In the genomic region with DNA sequence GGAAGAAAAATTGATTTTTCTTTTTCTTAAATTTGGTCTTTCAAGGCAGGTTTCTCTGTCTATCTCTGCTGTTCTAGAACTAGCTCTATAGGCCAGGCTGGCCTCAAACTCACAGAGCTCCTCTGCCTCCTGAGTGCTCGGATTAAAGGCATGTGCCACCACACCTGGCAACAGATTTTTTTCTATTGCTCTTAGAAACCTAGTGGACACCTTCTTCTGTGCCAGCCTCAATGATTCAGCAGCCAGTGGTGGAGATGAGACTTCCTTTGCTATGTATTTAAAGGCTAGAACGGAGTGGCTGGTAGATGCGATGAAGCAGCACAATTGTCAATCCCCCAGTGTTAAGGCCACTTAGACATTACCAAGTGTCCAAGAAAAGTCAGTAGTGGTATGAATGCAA, we compare ENCODE assay signal across 19 mouse cellular contexts. TPM values are rescaled to one million over a fixed set of nuclear protein-coding genes. Genes with fewer than 3 reads are reported as not detected.
DNase-seq lines count a peak whose midpoint lies in the region; ATAC-seq and TF ChIP-seq lines count a peak whose summit lies in the region.
"Had no signal": no experiment of that assay in that cellular context is flagged by ENCODE, and none has a peak within 500 bp of the region (broad histone marks: within the 10 kb centered on the region; RNA-seq: fewer than 3 reads in every experiment).

No protein-coding gene starts in this region.

- no peak for TF ChIP-seq CTCF in G1E (IDR thresholded peaks at IDR 0.05; ENCODE audit: low read depth, low read length)
- no peak for TF ChIP-seq CTCF in liver, postnatal 0 days (IDR thresholded peaks at IDR 0.05; ENCODE audit: low read depth)

- no peak for TF ChIP-seq EP300 in liver, postnatal 0 days (IDR thresholded peaks at IDR 0.05; ENCODE audit: low read depth)

- H3K4me1 ChIP-seq in heart, embryonic 11.5 days (ENCODE audit: control insufficient read depth, insufficient read depth, low read length) = peaks cover 28% of the 10 kb centered on the region
- peaks cover 71% of the 10 kb centered on the region for H3K4me1 ChIP-seq in G1E (ENCODE audit: insufficient read depth, low read depth, low read length)
- H3K4me1 ChIP-seq in liver, postnatal 0 days (ENCODE audit: insufficient read depth) = peaks cover 46% of the 10 kb centered on the region
- H3K4me1 ChIP-seq: midbrain, embryonic 15.5 days had no signal

- no peaks in the 10 kb centered on the region for H3K36me3 ChIP-seq in heart, embryonic 11.5 days (ENCODE audit: control insufficient read depth, insufficient read depth, low read length)
- H3K36me3 ChIP-seq in G1E (replicated peaks) = peaks cover 29% of the 10 kb centered on the region
- peaks cover 9% of the 10 kb centered on the region; the same call in 1 of the 2 replicates for H3K36me3 ChIP-seq in liver, postnatal 0 days (replicated peaks; ENCODE audit: insufficient read depth, low read length)
- H3K36me3 ChIP-seq: embryonic facial prominence, embryonic 15.5 days; hindbrain, embryonic 12.5 days; intestine, embryonic 15.5 days; midbrain, embryonic 15.5 days had no signal

- H3K9me3 ChIP-seq in heart, embryonic 11.5 days (replicated peaks; ENCODE audit: control insufficient read depth, low read length) = no peaks in the 10 kb centered on the region
- no peaks in the 10 kb centered on the region for H3K9me3 ChIP-seq in G1E (replicated peaks)
- H3K9me3 ChIP-seq in liver, postnatal 0 days (ENCODE audit: low read length) = no peaks in the 10 kb centered on the region
- H3K9me3 ChIP-seq: embryonic facial prominence, embryonic 15.5 days; hindbrain, embryonic 12.5 days; intestine, embryonic 15.5 days; midbrain, embryonic 15.5 days had no signal

- peak overlapping the region; percentile 2; the same call in 1 of the 2 replicates for H3K9ac ChIP-seq in heart, embryonic 11.5 days (ENCODE audit: low read depth, low read length)
- H3K9ac ChIP-seq in liver, postnatal 0 days (replicated peaks) = peak overlapping the region; percentile 42
- H3K9ac ChIP-seq: embryonic facial prominence, embryonic 15.5 days; hindbrain, embryonic 12.5 days; intestine, embryonic 15.5 days; midbrain, embryonic 15.5 days had no signal

- DNase-seq in heart, adult 9 months (ENCODE audit: low spot score in 2 of 2) = no peak
- DNase-seq in G1E (ENCODE audit: low spot score) = no peak
- DNase-seq in liver, postnatal 0 days = peak; percentile 40
- DNase-seq in kidney, postnatal 25 days = no peak
- DNase-seq in kidney, postnatal 36 days = no peak
- no peak for DNase-seq in thymus, postnatal 14 days
- DNase-seq: cerebellum, adult 8-10 months; heart, adult 11 months; kidney, postnatal 10 days; lung, adult 18-20 months; lung, postnatal 36 days; thymus, postnatal 36 days had no signal

- no peaks in the 10 kb centered on the region for H3K27me3 ChIP-seq in heart, embryonic 11.5 days (ENCODE audit: control insufficient read depth, insufficient read depth, low read length)
- H3K27me3 ChIP-seq in G1E (ENCODE audit: insufficient read depth, low read length) = no peaks in the 10 kb centered on the region
- no peaks in the 10 kb centered on the region for H3K27me3 ChIP-seq in liver, postnatal 0 days (ENCODE audit: insufficient read depth, low read length)
- H3K27me3 ChIP-seq: embryonic facial prominence, embryonic 15.5 days; hindbrain, embryonic 12.5 days; intestine, embryonic 15.5 days; midbrain, embryonic 15.5 days had no signal

- H3K27ac ChIP-seq in heart, embryonic 11.5 days (ENCODE audit: low read depth, low read length) = peak overlapping the region; percentile 60
- H3K27ac ChIP-seq in liver, postnatal 0 days (ENCODE audit: low read depth) = peak overlapping the region; percentile 94
- H3K27ac ChIP-seq: embryonic facial prominence, embryonic 15.5 days; hindbrain, embryonic 12.5 days; intestine, embryonic 15.5 days; midbrain, embryonic 15.5 days had no signal

- ATAC-seq in heart, embryonic 11.5 days (replicated peaks; ENCODE audit: insufficient number of reproducible peaks, low FRiP score, low TSS enrichment) = no peak
- no peak for ATAC-seq in G1E (ENCODE audit: extremely low read depth, insufficient number of reproducible peaks, low FRiP score, poor library complexity, severe bottlenecking)
- peak; percentile 75 for ATAC-seq in erythroid progenitor cell, adult 5-6 weeks (replicated peaks; ENCODE audit: low FRiP score, poor library complexity, severe bottlenecking)
- ATAC-seq in liver, postnatal 0 days = peak; percentile 82
- ATAC-seq: forebrain, embryonic 14.5 days; midbrain, embryonic 15.5 days had no signal

- H3K4me3 ChIP-seq in heart, embryonic 11.5 days (ENCODE audit: low read depth, low read length) = no peak overlapping the region
- H3K4me3 ChIP-seq in G1E (ENCODE audit: low read depth, low read length) = peak overlapping the region; percentile 24; the same call in 1 of the 2 replicates
- 0 out of 2 replicates have a peak overlapping the region, but pooled peaks have one; percentile 9 for H3K4me3 ChIP-seq in liver, postnatal 0 days (ENCODE audit: low read depth, low read length)
- H3K4me3 ChIP-seq: embryonic facial prominence, embryonic 15.5 days; hindbrain, embryonic 12.5 days; intestine, embryonic 15.5 days; midbrain, embryonic 15.5 days had no signal

- peak overlapping the region; percentile 36; the same call in 1 of the 2 replicates for H3K4me2 ChIP-seq in heart, embryonic 11.5 days
- H3K4me2 ChIP-seq in liver, postnatal 0 days (ENCODE audit: low read depth, low read length) = peak overlapping the region; percentile 63
- H3K4me2 ChIP-seq: embryonic facial prominence, embryonic 15.5 days; hindbrain, embryonic 12.5 days; intestine, embryonic 15.5 days; midbrain, embryonic 15.5 days had no signal

- 72% methylated on average over 3 of the region's 3 CpGs for WGBS in heart, embryonic 11.5 days (ENCODE audit: insufficient replicate concordance)
- 46% methylated on average over 3 of the region's 3 CpGs for WGBS in liver, postnatal 0 days (ENCODE audit: insufficient replicate concordance)

RNA-seq across cellular contexts. Expression of gene Dcun1d1, which starts 13.2 kb away (rescaled TPM):
- 76.9 and 86.7 TPM in 2 replicates for polyA plus RNA-seq in heart, embryonic 11.5 days (2014; fragmentation: Nextera tagmentation; extraction: Ambion mirVana)
- 144 and 220 TPM in 2 replicates for total RNA-seq in G1E (2014; fragmentation: Nextera tagmentation)
- total RNA-seq in G1E (2017) = 89.7 and 136 TPM in 2 replicates
- polyA plus RNA-seq in G1E (2012) = 7.9 and 14.8 TPM in 2 replicates
- total RNA-seq in erythroid progenitor cell, adult 5-6 weeks (2015; ENCODE audit: low replicate concordance) = 114 and 132 TPM in 2 replicates
- 152 and 181 TPM in 2 replicates for total RNA-seq in erythroid progenitor cell, adult 5-6 weeks (2017; ENCODE audit: low replicate concordance)
- polyA plus RNA-seq in liver, postnatal 0 days (2015; fragmentation: Nextera tagmentation; extraction: Ambion mirVana) = 77.0 and 77.5 TPM in 2 replicates

Comparison
In these comparisons a context has a peak if more than half of its experiments do, and no peak if none do; other contexts are left out.
1. ATAC-seq: peak in erythroid progenitor cell, adult 5-6 weeks (single experiment) and liver, postnatal 0 days (single experiment); none in heart, embryonic 11.5 days (single experiment) and G1E (single experiment).